Mouse (Mus musculus) lung, embryonic 15.5 days (tissue): ENCODE measurements at regions not wholly inside any gene's neighbourhood (a gene's known extent, or its start where the extent isn't known, plus 50 kb on each side); places are given as distances from the start of the nearest gene placed in this dataset.

Experiments
- ATAC-seq: fragments of 200-750 bp; cut with Nextera tagmentation; 2 replicates; pipeline ENCODE4 v1.8.0; 2017; ENCODE audit warnings: moderate number of reproducible peaks, borderline replicate concordance; ENCODE audit not compliant: low FRiP score, low TSS enrichment; ENCODE audit errors: extremely low read depth
- H3K27ac ChIP-seq: fragments of 300-500 bp; sonication (generic); 2 replicates; pipeline ENCODE4 v1.5.1; 2015; ENCODE audit warnings: moderate library complexity, mild to moderate bottlenecking, inconsistent platforms
- H3K27me3 ChIP-seq: fragments of 300-500 bp; sonication (generic); 2 replicates; pipeline ENCODE4 v1.6.1; 2015; ENCODE audit warnings: inconsistent platforms
- H3K36me3 ChIP-seq: fragments of 300-500 bp; sonication (generic); 2 replicates; pipeline ENCODE4 v1.6.1; 2015; ENCODE audit warnings: inconsistent platforms
- H3K4me1 ChIP-seq: fragments of 300-500 bp; sonication (generic); 2 replicates; pipeline ENCODE4 v1.6.1; 2015; ENCODE audit warnings: inconsistent platforms
- H3K4me2 ChIP-seq: fragments of 300-500 bp; sonication (generic); 2 replicates; pipeline ENCODE4 v1.6.1; 2015; ENCODE audit warnings: inconsistent platforms, mild to moderate bottlenecking, moderate library complexity
- H3K4me3 ChIP-seq: fragments of 300-500 bp; sonication (generic); 2 replicates; pipeline ENCODE4 v1.5.1; 2015; ENCODE audit warnings: mild to moderate bottlenecking, inconsistent platforms
- H3K9ac ChIP-seq: fragments of 300-500 bp; sonication (generic); 2 replicates; pipeline ENCODE4 v1.6.1; 2015; ENCODE audit warnings: inconsistent platforms
- H3K9me3 ChIP-seq: fragments of 300-500 bp; sonication (generic); 2 replicates; pipeline ENCODE4 v1.6.1; 2016; ENCODE audit warnings: inconsistent platforms
- WGBS: fragments of 180-500 bp; shearing (Covaris S2); methylation state at CpG from one replicate; pipeline ENCODE4 v1.1.7; 2015; 5-methylcytosine and 5-hydroxymethylcytosine counted together

DNA sequence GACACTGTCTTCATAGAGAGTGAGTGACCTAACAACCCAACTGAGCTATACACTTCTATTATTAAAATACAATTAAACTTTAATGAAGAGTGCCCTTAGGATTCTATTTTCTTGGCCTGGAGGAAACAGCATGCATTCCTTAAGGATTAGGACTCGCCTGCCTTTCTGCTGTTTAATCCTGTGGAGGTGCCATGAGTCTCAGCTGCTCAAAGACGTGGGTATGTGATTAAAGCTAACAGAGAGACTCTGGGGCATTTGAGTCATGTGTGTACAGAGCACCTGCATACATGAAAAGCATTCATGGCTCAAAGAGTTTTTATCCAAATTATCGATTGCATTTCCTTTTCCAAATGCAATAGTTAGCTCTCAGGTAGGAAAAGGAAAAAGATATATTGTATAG is 51.7 kb upstream of the Robo1 start:
- Histone ChIP-seq H3K4me2 (no peak overlapping the region), H3K4me1 (no peaks in the 10 kb centered on the region), H3K9me3 (no peaks in the 10 kb centered on the region), H3K36me3 (no peaks in the 10 kb centered on the region), H3K27ac (no peak overlapping the region), H3K9ac (no peak overlapping the region), H3K4me3 (no peak overlapping the region), H3K27me3 (no peaks in the 10 kb centered on the region)
- 57% methylated on average over 3 of the region's 3 CpGs for WGBS
- no peak for ATAC-seq
